Mouse (Mus musculus) lung, embryonic 14.5 days (tissue): Measurements from ENCODE around the gene Mdm2. TPM values are rescaled to one million over a fixed set of nuclear protein-coding genes. Genes with fewer than 3 reads are reported as not detected.
"Not testable (repeated sequence)": the region's sequence is repeated elsewhere in the genome, so short reads cannot be mapped to it uniquely, and the experiment has no call there.

Experiments used
- ATAC-seq: fragments of 200-750 bp; cut with Nextera tagmentation; 2 replicates; pipeline ENCODE4 v1.8.0; 2017; ENCODE audit warnings: mild to moderate bottlenecking, moderate TSS enrichment, moderate library complexity; ENCODE audit not compliant: insufficient read depth
- DNase-seq: peaks from one replicate; pipeline ENCODE4 v3.0.0-alpha.2; 2015
- H3K27ac ChIP-seq: fragments of 300-500 bp; sonication (generic); 2 replicates; pipeline ENCODE4 v1.5.1; 2014; ENCODE audit warnings: low read depth, mild to moderate bottlenecking, moderate library complexity
- H3K27me3 ChIP-seq: fragments of 300-500 bp; sonication (generic); 2 replicates; pipeline ENCODE4 v1.6.1; 2014; ENCODE audit warnings: low read length, control low read depth; ENCODE audit not compliant: insufficient read depth
- H3K36me3 ChIP-seq: fragments of 300-500 bp; sonication (generic); 2 replicates; pipeline ENCODE4 v1.6.1; 2014; ENCODE audit warnings: control low read depth; ENCODE audit not compliant: insufficient read depth
- H3K4me1 ChIP-seq: fragments of 300-500 bp; sonication (generic); 2 replicates; pipeline ENCODE4 v1.6.1; 2014; ENCODE audit warnings: antibody characterized with exemption, control low read depth; ENCODE audit not compliant: insufficient read depth
- H3K4me2 ChIP-seq: fragments of 300-500 bp; sonication (generic); 2 replicates; pipeline ENCODE4 v1.6.1; 2014; ENCODE audit warnings: mild to moderate bottlenecking
- H3K4me3 ChIP-seq: fragments of 300-500 bp; sonication (generic); 2 replicates; pipeline ENCODE4 v1.5.1; 2014; ENCODE audit warnings: low read depth, low read length
- H3K9ac ChIP-seq: fragments of 300-500 bp; sonication (generic); 2 replicates; pipeline ENCODE4 v1.6.1; 2014
- H3K9me3 ChIP-seq: fragments of 300-500 bp; sonication (generic); 2 replicates; pipeline ENCODE4 v1.6.1; 2016; ENCODE audit warnings: low read depth, low read length, control low read depth
- CTCF ChIP-seq: IDR thresholded peaks from 2 replicates; pipeline ENCODE4 v1.5.1; 2016; ENCODE audit warnings: antibody characterized with exemption, low read depth
- WGBS: fragments of 180-500 bp; shearing (Covaris S2); extraction: QIAGEN DNeasy Blood & Tissue Kit; methylation state at CpG from one replicate; pipeline ENCODE4 v1.1.7; 2014; 5-methylcytosine and 5-hydroxymethylcytosine counted together
- polyA plus RNA-seq: library from polyadenylated mRNA; unstranded; fragments of >200 nt; fragmentation: Nextera tagmentation; extraction: Ambion mirVana; gene quantifications from 2 replicates; pipeline ENCODE4 v1.2.1, GENCODE M21; 2014

Mdm2 gene
- 49.1 and 50.5 TPM in 2 replicates for polyA plus RNA-seq

GRCm38 (mm10) chr10:117710604-117711141 is at the start of gene Mdm2:
Mdm2 (minus strand) TSS chr10:117710758.
- H3K4me3 ChIP-seq, result peak within 1 kb of the TSS; percentile 80
- DNase-seq (peak; percentile 98), ATAC-seq (peak; percentile 93)
- H3K27ac ChIP-seq, result peak within 1 kb of the TSS; percentile 96
- WGBS, result under 1% methylated on average over 52 of the region's 52 CpGs
- no peaks in the 10 kb centered on the region for H3K4me1 ChIP-seq
- H3K36me3 ChIP-seq, result peaks cover 26% of the 10 kb centered on the region
- H3K4me2 ChIP-seq, result peak within 1 kb of the TSS; percentile 83
- TF ChIP-seq CTCF, result peak; percentile 76
- H3K9me3 ChIP-seq, result no peaks in the 10 kb centered on the region
- H3K9ac ChIP-seq, result peak within 1 kb of the TSS; percentile 99
- H3K27me3 ChIP-seq, result no peaks in the 10 kb centered on the region

DNA sequence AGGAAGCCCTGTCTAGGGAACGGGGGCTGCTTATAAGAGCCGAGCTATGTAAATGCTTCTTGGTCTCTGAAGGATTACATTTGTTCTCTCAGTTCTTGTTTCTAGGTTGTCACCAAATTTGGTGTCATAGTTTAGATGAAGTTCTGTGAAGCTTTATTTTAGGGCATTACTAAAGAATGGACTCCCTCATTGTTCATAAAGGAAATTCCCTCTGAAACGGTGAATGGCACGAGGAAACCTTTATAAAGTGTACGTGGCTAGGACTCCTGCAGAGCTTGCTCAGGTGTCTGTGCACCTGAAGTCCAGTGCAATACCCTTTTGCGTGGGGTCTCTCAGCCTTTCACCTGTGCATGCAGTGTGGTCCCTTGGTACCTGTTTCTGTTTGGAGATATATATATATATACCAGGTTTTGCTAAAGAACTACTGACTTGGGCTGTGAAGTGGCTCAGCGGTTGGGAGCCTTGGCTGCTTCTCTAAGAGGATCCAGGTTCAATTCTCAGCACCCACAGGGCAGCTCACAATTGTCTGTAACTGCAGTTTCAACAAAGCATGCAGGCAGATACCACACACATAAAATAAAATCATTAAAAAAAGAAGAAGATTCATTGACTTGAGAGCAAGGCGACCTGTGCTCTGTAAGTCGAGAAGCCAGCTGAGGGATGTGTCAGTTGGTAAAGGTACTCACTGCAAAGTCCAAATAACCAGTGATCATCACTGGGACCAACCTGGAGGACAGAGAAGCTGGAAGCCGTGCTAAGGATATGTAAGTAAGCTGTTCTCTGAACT is 49.5 kb upstream of the Mdm2 start:
- H3K4me3 ChIP-seq, result no peak overlapping the region
- ATAC-seq (no peak), DNase-seq (no peak)
- no peaks in the 10 kb centered on the region for H3K9me3 ChIP-seq
- H3K9ac ChIP-seq, result no peak overlapping the region
- H3K4me1 ChIP-seq, result no peaks in the 10 kb centered on the region
- no peak overlapping the region for H3K27ac ChIP-seq
- H3K36me3 ChIP-seq, result peaks cover 93% of the 10 kb centered on the region
- H3K4me2 ChIP-seq, result no peak overlapping the region
- WGBS, result 92% methylated on average over 10 of the region's 10 CpGs
- no peaks in the 10 kb centered on the region for H3K27me3 ChIP-seq
- no peak for TF ChIP-seq CTCF

DNA sequence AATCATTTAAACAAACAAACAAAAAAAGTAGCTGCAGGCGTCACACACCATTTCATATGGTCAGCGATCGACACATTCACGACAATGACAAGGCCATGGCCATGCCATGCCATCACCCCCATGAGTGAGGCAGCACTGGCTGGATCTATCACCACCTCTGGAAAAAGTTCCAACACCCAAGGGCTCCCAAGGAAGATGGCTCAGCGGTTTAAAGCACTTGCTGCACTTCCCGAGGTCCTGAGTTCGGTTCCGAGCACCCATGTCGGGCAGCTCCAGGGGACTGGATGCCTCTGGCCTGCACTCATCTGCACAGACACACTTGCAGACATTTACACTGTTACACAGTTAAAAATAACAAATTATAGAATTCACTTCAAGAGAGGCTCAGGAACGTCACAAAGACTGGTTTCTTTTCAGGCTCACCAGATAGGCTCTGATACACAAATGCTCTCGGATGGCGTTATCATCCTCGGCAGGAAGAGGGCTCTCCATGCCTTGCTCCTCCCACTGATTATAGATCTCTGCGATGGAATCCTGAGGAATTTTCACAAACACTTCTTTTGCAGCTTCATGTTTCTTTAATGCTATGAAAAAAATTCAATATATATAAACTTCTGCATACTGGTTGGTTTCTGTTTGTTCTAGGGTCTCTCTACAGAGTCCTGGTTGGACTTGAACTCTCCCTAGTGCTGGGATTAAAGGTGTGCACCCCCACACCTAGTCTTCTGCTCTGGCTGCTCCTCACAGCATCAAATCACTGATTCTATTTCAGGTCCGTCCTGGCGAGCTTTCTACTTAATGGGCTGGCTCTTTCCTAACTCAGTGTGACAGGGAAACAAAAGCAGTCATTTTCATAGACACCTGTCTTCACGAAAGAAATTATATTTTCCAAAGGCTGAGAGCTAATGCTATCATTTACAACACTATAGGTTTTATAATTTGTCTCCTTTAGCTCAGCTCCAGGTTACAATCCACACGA is 48.5 kb upstream of the Mdm2 start:
- ATAC-seq (no peak), DNase-seq (no peak)
- Histone ChIP-seq H3K4me3 (no peak overlapping the region), H3K4me2 (no peak overlapping the region), H3K27ac (no peak overlapping the region), H3K27me3 (no peaks in the 10 kb centered on the region), H3K4me1 (no peaks in the 10 kb centered on the region), H3K9ac (no peak overlapping the region), H3K36me3 (peaks cover 97% of the 10 kb centered on the region), H3K9me3 (no peaks in the 10 kb centered on the region)
- 86% methylated on average over 18 of the region's 18 CpGs for WGBS
- no peak for TF ChIP-seq CTCF

GRCm38 (mm10) chr10:117758344-117758743 is 47.8 kb upstream of the Mdm2 start:
- H3K27ac ChIP-seq, ATAC-seq, H3K27me3 ChIP-seq, H3K4me1 ChIP-seq, H3K4me2 ChIP-seq, H3K9ac ChIP-seq, DNase-seq, H3K4me3 ChIP-seq, H3K9me3 ChIP-seq: not testable (repeated sequence)
- peaks cover 93% of the 10 kb centered on the region for H3K36me3 ChIP-seq
- WGBS, result 91% methylated on average over 3 of the region's 3 CpGs

DNA sequence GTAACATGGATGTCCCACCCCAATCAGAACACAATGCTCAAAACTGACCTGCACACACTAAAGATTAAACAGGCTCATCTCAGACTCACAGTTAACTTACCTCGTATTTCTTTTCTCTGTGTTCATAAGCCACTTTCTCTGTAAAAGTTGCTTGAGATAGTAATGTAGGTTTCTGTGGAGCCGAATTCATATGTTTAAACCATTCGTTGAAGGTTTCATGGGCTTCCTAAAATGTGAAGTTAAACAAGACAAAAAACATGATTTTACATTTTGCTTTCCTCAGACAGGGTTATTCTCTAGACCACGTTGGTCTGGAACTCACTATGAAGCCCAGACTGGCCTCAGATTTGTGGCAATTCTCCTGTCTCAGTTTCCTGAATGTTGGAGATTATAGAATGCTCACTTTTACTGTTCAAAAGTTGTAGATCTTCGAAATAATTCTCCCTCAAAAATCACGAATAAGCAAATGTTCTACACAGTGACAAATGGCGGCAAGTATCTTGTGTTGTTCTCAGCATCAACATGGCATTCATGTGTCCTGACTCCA is 47.3 kb upstream of the Mdm2 start:
- H3K9ac ChIP-seq, result no peak overlapping the region
- no peaks in the 10 kb centered on the region for H3K27me3 ChIP-seq
- ATAC-seq, result no peak
- no peak for TF ChIP-seq CTCF
- H3K4me3 ChIP-seq, result no peak overlapping the region
- no peak for DNase-seq
- 91% methylated on average over 7 of the region's 7 CpGs for WGBS
- H3K4me2 ChIP-seq, result no peak overlapping the region
- H3K4me1 ChIP-seq, result no peaks in the 10 kb centered on the region
- no peak overlapping the region for H3K27ac ChIP-seq
- H3K36me3 ChIP-seq, result peaks cover 92% of the 10 kb centered on the region
- H3K9me3 ChIP-seq, result no peaks in the 10 kb centered on the region

- no peak for ATAC-seq
- no peak for DNase-seq
- TF ChIP-seq CTCF, result no peak
- Histone ChIP-seq H3K9ac (no peak overlapping the region), H3K36me3 (peaks cover 92% of the 10 kb centered on the region), H3K9me3 (no peaks in the 10 kb centered on the region), H3K27me3 (no peaks in the 10 kb centered on the region), H3K4me3 (no peak overlapping the region), H3K4me1 (no peaks in the 10 kb centered on the region), H3K27ac (no peak overlapping the region), H3K4me2 (no peak overlapping the region)
- 80% methylated on average over 1 of the region's 1 CpGs for WGBS
Observed at GRCm38 (mm10) chr10:117757259-117757658, 46.7 kb upstream of the Mdm2 start.
